Mouse (Mus musculus) thymus, adult 18-20 months (tissue): ENCODE results near the gene Itprip.
A peak's percentile ranks its signal among the peaks of the same experiment; 100 is the strongest.
"Not testable (repeated sequence)": the region's sequence is repeated elsewhere in the genome, so short reads cannot be mapped to it uniquely, and the experiment has no call there.

Experiments
- DNase-seq, 2 experiments: peaks; one replicate each; pipeline ENCODE4 v3.0.0; 2022; ENCODE audit warnings: mixed read lengths in 2 of 2

Itprip gene

DNA sequence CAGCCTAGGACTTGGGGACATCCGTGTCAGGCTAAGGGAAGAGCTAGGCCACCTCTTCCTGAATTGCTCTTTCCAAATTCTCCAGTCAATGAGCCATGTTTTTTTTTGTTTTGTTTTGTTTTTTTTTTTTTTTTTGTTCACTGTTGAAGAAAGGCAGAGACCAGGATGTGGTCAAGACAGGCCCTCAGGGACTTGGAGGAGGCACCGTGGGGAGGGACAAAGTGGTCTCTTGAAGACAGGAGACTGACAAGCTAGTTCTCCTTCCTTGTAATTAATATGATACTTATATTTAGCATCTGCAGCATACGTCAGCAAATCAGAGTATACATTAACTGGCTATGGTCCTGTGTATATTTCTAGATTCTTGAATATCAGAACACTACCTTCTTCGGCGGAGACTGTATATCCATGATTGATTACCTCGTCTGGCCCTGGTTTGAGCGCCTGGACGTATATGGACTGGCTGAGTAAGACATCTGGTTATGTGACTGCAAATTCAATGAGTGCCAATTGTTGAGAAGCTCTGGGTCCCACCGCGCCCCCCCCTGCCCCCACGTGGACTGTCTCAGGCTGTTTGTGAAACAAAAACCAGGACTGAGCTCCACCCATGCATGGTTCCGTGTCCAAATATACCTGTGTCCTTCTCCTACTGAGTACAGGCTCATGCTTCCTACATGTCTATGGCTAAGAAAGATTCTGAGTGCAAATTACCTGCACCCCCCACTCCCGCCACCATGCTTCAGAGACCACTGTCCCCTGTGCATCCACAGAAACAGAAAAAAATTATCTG, 34.6 kb downstream of the Itprip start:
- DNase-seq: no peak

DNA sequence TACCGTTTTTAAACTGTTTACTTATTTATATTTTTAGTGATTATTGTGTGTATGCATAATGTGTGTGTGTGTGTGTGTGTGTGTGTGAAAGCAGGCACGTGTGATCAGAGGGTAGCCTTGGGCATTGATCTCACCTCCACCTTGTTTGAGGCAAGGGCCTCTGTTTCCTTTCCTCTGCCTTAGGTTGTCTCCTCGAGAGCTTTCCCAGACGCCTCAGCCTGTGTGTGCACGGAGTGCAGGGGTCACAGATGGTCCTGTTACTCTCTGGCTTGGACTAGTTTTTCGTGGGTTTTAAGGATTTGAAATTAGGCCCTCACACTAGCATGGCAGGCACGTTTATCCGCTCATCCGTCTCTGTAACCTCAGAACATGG, 36.2 kb downstream of the Itprip start:
- DNase-seq: no peak

DNA sequence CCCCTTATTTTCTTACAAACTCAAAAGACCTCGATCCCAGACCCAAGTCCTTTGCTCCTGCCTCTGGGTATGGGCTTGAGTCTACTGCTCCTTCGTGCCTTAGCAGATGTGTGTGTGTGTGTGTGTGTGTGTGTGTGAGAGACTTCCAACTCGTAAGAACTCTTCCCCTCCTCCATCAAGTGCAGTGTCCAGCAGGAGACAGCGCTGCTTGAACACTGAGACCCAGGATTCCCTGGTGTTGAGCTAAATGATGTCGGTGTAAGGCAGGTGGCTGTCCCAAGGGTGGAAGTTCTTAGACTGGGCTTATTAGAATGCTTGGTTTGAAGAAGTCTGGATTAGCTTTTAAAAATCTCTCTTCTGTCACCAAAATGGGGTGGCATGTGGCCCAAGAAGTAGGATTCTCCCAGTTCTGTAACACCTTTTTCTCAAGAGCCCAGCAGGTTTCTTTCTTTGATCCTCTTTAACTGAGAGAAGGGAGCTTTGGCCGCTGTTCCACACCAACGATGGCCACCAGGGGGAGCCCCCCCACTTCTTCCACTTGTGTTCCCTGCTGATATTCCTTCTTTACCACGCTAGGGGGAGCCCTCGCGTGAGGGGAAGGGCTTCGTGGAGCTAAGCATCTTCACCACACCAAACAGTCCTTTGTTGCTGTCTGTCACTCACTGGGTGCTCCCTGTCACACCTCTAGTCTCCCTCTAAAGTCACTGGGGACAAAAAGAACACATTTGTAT, 36.8 kb downstream of the Itprip start:
- DNase-seq: peak; percentile 58 to 70

DNA sequence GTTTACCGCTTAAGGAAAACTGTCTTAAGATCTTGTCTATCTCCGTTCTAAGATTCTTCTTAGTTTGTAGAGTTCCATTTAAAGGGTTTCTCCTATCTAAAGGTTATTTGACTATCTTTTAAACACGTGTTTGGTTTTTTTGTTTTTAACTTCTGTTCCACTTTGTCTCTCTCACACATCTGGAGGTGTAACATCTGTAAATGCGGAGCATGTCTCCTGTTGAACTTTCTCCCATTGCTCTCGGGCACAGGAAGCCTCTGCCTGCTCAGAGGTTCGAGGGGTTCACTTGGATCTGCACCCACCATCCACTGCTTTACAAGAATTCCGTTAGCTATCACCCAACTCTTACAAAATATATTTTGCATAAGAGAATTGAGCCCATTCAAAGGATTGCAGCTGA, 37.6 kb downstream of the Itprip start:
- no peak for DNase-seq

DNA sequence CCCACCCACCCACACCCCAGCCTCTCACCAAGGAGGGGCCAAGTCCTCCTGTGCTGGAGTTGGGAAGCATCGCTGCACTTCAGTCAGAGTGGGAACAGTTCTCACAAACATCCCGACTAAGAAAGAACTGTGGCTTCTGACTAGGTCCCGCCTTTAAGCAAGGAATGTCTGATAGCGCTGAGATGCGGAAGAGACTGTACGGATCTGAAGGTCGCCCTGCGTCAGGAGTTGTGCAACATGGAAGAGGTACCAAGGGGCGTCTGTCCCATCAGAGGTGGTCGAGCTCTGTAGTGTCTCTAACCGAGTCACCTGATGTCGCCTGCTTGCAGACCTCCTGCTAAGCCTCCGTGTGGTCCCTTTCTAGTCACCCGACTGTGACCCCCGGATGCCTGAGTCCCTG, 42.8 kb downstream of the Itprip start:
- DNase-seq: no peak

DNA sequence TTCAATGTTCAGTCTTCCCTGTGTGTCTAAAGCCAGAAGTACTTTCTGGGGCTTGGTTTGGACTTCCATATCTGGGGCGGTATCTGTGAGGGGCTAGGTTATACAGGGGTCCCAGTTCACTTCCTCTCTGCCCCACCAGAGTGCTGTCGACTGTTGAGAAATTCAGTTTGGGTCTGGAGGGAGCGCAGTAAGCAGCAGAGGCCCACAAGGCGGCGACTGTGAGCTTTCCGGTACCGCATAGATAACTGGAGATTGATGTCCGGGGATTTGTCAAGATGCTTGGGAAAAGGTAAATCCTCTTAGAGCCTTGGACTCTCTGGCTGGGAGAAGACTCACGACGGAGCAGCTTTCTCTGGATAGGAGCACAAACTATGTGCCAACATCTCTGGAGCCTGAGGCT, 47.6 kb downstream of the Itprip start:
- DNase-seq: no peak

DNA sequence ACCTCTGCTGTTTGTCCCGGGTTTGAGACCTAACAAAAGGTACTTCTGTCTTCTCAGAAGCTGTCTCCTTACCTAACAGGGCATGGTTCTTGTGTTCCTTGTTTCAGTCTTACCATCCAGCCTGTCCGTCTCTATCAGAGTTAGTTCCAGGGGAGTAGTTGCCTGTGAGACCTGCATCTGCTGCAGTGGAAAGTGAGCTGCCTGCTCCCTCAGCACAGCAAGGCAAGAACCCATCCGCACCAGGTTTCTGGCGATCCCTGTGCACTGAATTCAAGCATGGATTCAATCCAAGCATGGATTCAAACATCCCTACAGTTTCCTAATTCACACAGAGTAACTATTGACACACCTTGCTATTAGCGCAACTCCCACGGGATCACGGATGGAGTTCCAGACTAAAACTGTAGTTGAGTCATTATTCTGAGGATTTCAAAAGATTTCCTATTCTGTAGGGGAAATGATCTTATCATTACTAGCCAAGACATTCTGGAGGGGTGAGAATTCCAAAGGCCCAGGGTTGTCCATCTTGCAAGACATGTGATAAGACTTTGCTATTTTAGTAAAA, 48.9 kb downstream of the Itprip start:
- DNase-seq: no peak

DNA sequence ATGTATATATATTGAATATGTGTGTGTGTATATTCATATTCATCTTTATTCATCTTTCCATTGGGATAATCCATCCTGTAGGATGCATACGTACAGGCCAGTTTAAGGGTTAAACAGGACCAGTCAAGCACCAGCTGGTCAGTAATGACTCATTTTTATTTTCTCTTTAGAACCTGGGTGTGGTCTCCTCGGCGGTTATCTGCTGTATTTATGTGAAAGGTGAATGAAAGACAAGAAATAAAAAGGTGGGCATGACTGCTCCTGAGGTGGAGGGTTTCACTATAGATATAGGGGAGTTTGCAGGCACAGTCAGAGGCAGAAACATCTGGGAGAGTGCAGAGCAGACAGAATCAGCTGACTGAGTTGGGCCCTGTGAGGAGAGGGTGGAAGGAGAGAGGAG, 49.6 kb downstream of the Itprip start:
- DNase-seq: no peak

DNA sequence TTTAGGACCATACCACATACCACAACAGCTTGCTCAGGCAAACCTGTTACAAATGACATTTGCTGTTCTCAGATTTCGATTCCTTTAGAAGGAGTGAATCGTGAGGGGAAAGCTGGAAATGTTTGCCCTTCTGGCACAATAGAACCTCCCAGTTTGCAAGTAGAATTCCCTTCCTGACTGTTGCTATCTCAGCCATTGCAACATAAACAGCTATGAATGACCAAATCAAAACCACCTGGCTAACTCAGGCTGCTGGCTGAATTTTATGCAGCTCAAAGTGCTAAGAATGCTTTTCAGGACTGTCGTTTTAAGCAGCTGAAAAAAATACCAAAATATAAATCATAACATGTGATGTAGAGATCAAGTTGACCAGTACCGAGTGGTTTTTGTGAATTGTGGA, 50.1 kb downstream of the Itprip start:
- no peak for DNase-seq

DNA sequence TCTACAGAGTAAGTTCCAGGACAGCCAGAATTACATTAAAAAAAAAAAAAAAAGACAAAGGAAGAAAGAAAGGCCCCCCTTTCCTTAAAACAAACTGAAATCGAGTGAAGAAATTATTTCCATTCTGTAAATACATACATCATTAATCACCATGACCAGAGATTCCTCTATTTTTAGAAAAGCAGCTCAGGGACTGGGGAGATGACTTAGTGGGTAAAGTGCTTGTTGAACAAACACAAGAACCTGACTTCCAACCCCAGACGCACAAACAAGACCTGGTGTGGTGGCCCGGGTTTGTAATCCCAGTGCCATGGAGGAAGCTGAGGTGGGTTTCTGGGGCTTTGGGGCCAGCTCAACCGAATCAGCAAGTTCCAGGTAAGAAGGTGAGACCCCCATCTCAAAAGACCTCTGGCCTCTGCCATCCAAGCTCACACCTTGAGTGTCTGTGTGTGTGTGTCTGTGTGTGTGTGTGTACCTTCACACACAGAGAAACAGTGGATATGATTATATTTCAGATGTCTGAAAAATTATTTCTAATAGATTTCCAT, 51.4 kb downstream of the Itprip start:
- no peak for DNase-seq

DNA sequence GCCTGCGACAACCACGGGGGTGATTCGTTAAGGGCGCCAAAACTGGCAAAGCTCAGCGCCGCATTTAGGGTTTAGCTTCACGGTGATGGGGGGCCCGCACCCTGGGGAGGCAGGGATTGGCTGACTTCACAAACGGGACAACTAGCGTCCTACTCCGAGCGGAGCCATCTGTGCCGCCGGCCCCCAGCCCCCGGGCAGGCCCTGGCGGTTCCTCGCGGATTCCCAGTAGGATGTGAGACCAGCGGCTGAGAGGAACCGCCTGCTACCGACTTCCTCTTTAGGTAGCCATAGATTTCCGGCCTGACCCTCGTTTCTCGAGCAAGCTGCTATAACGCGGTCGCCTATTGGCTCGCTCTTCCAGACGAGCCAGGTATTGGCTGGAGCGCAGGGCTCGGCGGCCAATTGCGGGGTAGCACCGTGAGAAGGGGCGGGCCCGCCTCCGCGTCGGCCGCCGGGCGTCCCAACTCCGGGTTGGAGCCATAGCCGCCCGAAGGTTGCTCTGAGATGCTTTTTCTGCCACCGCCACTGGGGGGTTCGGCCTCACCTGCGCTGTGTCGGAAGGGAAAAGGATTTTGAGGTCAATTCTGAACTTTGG, 53.6 kb downstream of the Itprip start, which contains the start of gene Gsto2:
Gsto2 (plus strand) TSS at position 182 of the 595 bp plus-strand sequence.
- DNase-seq: peak; percentile 91

DNA sequence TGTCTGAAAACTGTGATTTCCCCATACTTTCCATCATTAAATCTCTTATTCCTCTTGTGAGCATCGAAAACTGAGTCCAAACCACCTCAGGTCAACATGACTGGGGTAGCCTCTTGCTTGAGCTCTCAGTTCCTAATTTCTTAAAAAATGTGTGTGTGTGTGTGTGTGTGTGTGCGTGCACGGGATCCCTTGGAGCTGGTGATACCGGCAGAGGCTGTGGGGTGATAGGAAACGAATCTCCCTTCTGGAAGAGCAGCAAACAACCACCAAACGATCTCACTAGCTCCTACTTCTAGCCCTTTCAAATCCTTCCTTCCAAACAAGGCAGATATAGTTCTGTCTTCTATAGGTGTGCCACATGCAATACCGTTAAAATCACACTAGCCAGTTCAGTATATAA, 54.4 kb downstream of the Itprip start:
- no peak for DNase-seq

DNA sequence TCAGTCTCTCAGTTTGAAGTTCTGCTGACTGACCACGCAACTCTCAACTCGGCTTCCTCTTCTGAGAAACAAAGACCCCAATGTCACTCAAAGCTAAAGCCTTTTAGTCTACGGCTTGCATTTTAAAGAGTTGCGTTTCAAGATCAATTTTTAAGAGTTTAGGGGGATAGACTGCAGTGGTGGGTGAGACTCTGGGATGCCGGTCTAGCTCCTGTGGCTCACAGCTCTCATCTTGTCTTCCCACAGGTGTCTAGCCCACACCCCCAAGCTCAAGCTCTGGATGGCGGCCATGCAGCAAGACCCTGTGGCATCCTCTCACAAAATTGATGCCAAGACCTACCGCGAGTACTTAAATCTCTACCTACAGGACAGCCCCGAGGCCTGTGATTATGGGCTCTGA, 55.0 kb downstream of the Itprip start:
- no peak for DNase-seq

DNA sequence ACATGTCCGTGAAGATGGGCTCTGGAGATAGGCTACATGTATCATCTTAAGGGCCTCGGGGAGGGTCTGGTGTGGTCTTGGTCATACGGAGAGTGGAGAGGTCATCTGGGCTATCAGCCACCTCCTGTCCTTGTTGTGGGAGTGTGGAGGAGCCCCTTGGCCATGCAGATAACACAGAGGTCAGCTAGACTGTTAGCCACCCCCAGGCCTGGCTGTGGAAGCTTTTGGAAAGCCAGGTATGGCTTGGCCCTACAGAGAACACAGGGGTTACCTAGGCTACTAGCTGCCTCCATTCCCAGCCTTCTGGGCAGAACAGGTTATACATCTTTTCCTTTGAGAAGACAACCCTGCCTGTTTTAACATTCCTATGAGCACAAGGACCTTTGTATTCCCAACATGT, 56.5 kb downstream of the Itprip start:
- no peak for DNase-seq

DNA sequence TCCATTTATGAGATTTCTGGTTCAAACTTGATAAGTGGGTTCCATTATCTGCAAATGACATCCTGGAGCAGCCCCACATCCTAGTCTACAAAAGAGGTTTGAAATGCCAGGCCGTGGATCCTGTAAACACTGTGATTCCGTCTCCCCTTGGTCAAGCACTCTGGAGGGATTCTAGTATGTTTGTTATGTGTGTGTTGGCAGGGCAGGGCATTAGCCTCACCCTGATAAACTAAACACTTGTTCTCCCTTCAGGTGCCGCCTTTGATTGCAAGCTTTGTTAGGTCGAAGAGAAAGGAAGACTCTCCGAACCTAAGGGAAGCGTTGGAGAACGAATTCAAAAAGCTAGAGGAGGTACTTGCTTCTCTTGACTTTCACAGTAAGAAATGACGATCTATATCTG, 59.9 kb downstream of the Itprip start:
- DNase-seq: no peak

DNA sequence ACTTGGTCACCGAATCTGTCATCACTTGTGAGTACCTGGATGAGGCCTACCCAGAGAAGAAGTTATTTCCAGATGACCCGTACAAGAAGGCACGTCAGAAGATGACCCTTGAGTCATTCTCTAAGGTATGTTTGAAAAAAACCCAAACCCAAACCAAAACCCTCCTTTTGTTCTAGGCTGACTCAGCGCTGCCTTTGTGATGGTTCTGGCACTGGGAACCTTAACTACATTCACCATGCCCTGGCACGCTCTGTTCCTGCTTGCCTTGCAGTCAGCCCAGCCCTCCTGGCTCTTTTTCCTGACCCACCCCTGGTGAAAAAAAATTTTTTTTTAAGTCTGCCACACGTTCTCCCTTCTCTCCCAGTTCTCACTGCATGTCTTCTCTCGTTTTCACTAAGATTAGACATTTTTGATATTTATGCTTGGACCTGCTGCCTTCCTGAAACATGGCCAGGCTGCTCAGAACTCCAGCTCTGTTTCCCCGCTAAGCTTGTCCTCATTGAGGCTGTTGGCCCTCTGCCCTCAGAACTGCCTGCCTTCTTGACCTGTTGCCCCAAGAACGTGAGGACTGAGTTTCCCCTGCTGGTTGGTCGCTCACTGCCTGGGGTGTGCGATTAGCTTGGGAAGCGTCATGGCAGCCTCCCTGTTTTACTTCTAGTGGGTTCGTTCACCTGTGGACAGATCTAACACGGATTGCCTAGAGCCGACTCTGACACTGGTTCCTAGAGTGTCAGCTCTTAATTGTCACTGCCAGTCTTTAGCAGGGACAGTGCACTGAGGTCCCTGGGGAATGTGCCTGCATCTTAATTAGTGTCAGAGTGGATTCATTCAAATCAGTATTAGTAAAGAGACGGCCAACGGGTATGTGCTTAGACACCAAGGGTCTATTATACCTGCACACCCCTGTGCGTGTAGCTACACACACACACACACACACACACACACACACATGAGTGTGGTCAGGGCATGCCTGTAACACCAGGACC, 60.8 kb downstream of the Itprip start:
- no peak for DNase-seq

DNA sequence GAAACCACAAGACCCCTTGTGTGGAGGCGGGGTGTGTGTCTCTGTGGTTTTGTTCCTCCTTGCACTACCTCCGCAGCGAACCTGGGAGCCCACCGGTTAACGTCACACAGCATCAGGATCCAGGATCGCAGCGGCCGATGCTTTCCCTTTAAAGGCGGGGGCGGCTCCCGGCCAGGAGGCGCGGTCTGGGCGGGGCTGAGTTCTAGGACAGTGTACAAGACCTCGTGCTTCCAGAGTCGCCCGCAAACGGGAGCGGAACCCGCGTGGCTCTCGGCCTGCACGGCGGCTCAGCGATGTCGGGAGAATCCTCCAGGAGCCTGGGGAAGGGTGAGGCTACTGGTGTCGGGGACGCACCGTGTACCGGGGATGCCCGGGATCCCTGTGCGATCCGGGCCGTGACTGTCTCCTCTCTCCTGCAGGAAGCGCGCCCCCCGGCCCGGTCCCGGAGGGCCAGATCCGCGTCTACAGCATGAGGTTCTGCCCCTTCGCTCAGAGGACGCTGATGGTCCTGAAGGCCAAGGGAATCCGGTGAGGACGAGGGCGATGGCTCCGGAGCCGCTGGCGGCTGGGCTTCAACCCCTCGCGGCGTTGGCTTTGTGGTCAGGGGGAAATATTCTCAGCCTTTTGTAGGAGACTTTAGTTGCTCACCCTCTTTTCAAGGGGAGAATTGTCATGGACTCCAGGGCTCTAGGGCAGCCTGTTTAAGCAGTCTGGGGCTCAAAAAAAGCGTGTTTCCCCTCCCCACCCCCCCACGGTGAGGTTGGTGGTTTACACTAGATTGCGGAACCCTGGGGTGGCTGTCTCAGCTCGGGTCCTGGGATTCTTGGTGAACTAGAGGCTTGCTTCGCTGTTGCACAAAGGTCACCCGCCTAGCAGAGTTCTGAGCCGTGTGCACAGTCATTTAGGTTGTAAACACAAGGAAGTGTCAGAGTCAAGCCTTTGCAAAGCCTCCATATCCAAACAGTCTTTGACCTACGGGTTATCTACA, 64.0 kb downstream of the Itprip start, which contains the start of gene Gsto1:
Gsto1 (plus strand) TSS at position 175 of the 988 bp plus-strand sequence.
- peak; percentile 48 to 57 for DNase-seq

DNA sequence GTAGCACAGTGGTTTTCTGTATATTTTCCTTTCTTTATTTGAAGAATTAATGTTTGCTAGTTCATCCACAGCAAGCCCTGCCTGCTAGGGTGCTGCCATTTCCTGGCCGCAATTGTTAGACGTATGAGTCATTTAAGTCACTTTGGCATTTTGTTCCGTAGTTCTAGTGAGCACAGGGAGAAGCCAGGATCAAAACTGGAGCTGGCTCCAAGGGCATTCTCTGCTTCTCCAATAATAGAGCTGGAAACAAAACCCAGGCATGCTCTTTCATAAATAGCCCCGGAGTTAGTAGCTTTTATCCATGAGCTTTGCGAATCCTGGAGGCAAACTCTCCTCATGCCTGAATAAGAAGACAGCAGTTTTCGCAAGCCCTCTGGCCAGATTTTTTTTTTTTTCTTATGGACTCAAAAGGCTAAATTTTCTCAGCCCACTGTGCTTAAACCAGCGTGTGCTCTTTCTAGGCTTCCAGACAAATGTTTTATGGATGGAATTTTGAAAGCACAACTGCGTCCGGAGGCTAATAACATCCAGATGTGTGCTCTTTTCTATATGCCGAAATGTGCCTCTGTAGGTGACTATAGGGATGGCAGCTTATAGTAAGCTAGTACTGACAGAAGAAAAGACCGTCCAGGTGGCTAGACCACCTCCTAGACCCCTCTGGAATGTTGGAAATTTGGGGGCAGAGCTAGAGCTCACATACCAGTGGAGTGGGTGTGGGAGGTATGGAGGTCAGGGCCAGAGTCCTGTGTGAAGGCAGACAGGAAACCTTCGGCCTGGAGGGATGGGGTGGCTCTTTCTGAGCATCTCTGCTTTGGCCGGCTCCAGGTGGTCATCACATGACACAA, 64.9 kb downstream of the Itprip start:
- DNase-seq: no peak

DNA sequence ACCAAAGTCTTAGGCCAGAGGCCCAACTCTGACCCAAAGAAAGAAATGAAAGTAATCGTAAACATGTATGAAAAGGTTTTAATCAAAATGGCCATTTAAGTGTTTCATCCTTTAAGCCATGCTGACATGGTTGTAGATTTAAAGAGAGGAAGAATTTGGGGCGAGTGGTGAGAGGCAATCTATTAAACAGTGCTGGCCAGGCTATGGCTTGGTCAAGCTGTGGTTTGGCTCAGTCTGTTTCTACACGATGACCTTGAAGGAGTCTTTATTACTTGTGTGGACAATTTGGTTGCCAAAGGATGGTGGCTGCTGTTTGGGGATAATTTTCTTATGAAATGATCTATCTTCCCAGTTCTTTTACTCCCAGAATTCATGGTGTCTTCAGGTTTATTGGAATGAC, 66.0 kb downstream of the Itprip start:
- DNase-seq: no peak

DNA sequence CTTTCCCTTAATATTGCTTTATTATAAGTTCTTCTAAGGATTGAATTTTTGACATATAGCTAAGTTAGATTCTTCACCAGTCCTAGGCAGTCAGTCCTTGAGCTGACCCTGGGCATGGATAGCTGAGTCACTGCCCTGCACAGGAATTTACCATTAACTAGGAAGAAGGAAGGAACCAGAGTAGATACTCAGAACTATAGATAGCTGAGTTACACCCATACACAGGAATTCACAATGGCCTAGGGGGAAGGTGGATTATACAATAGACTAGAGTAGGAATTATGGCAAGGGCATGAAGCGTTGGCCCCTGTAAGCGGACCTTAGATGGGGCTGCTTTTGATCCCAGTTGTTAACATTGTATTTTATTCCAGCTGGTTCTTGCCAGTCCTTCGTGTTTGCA, 67.0 kb downstream of the Itprip start:
- DNase-seq: not testable (repeated sequence)
